In genomic region chr10:63024580-63024910, GRCm38 (mm10) we compare ENCODE assay signal across 8 mouse cellular contexts. TPM values are rescaled to one million over a fixed set of nuclear protein-coding genes. Genes with fewer than 3 reads are reported as not detected.
DNase-seq lines count a peak whose midpoint lies in the region; ATAC-seq and TF ChIP-seq lines count a peak whose summit lies in the region.

No protein-coding gene starts in this region.

- peak; percentile 82 for DNase-seq in embryo, embryonic 10 days (ENCODE audit: low spot score)
- DNase-seq in embryo, embryonic 9.5 days (ENCODE audit: extremely low spot score), result no peak
- DNase-seq in brain, adult 2 months (ENCODE audit: low read depth, low spot score), result peak; percentile 88
- DNase-seq in limb, embryonic 11.5 days (ENCODE audit: low spot score), result peak; percentile 74
- peak; percentile 75 for DNase-seq in midbrain, embryonic 10.5 days (ENCODE audit: low spot score)

- WGBS in forebrain, embryonic 13.5 days, result 0% methylated on average over 8 of the region's 8 CpGs
- WGBS in limb, embryonic 11.5 days, result under 1% methylated on average over 8 of the region's 8 CpGs
- WGBS in midbrain, embryonic 10.5 days, result under 1% methylated on average over 8 of the region's 8 CpGs
- under 1% methylated on average over 8 of the region's 8 CpGs for WGBS in small intestine, adult 2 months

- H3K4me1 ChIP-seq in forebrain, embryonic 13.5 days, result peaks cover 56% of the 10 kb centered on the region
- H3K4me1 ChIP-seq in limb, embryonic 11.5 days (ENCODE audit: control insufficient read depth, insufficient read depth, low read length), result peaks cover 12% of the 10 kb centered on the region
- H3K4me1 ChIP-seq in midbrain, embryonic 10.5 days, result peaks cover 67% of the 10 kb centered on the region
- H3K4me1 ChIP-seq in small intestine, adult 2 months (ENCODE audit: control insufficient read depth, insufficient read depth, insufficient read length, low read length), result peaks cover 3% of the 10 kb centered on the region; the same call in 1 of the 2 replicates

- H3K9me3 ChIP-seq in forebrain, embryonic 13.5 days (replicated peaks), result no peaks in the 10 kb centered on the region
- H3K9me3 ChIP-seq in limb, embryonic 11.5 days (ENCODE audit: control insufficient read depth, low read length), result no peaks in the 10 kb centered on the region
- no peaks in the 10 kb centered on the region for H3K9me3 ChIP-seq in midbrain, embryonic 10.5 days (replicated peaks)

- peak; percentile 47; the same call in 1 of the 2 replicates for TF ChIP-seq CTCF in small intestine, adult 2 months (IDR thresholded peaks at IDR 0.05; ENCODE audit: extremely low read depth, insufficient read length, insufficient replicate concordance, low read depth, low read length)

- H3K36me3 ChIP-seq in forebrain, embryonic 13.5 days (ENCODE audit: poor library complexity, severe bottlenecking), result no peaks in the 10 kb centered on the region
- H3K36me3 ChIP-seq in limb, embryonic 11.5 days (ENCODE audit: control insufficient read depth, insufficient read depth, low read length), result no peaks in the 10 kb centered on the region
- peaks cover under 1% of the 10 kb centered on the region; the same call in 1 of the 2 replicates for H3K36me3 ChIP-seq in midbrain, embryonic 10.5 days
- no peaks in the 10 kb centered on the region for H3K36me3 ChIP-seq in small intestine, adult 2 months (ENCODE audit: control insufficient read depth, insufficient read depth, low read length)

- H3K27me3 ChIP-seq in forebrain, embryonic 13.5 days, result no peaks in the 10 kb centered on the region
- H3K27me3 ChIP-seq in limb, embryonic 11.5 days (ENCODE audit: control insufficient read depth, insufficient read depth, low read length), result no peaks in the 10 kb centered on the region
- H3K27me3 ChIP-seq in midbrain, embryonic 10.5 days (ENCODE audit: low read depth, poor library complexity, severe bottlenecking), result no peaks in the 10 kb centered on the region
- no peaks in the 10 kb centered on the region for H3K27me3 ChIP-seq in small intestine, adult 2 months (ENCODE audit: control insufficient read depth, insufficient read depth, low read length)

- H3K9ac ChIP-seq in forebrain, embryonic 13.5 days, result peak overlapping the region; percentile 99
- H3K9ac ChIP-seq in limb, embryonic 11.5 days (ENCODE audit: low read length), result peak overlapping the region; percentile 99

- peak overlapping the region; percentile 100 for H3K27ac ChIP-seq in forebrain, embryonic 13.5 days
- H3K27ac ChIP-seq in limb, embryonic 11.5 days (replicated peaks; ENCODE audit: low read depth, low read length), result peak overlapping the region; percentile 99
- peak overlapping the region; percentile 100 for H3K27ac ChIP-seq in midbrain, embryonic 10.5 days (replicated peaks)
- peak overlapping the region; percentile 96 for H3K27ac ChIP-seq in small intestine, adult 2 months (ENCODE audit: insufficient read depth, low read depth, low read length)

- no peak for TF ChIP-seq POLR2A in small intestine, adult 2 months (IDR thresholded peaks at IDR 0.05; ENCODE audit: low read depth, low read length)

- peak; percentile 17 for ATAC-seq in forebrain, embryonic 13.5 days
- ATAC-seq in hematopoietic stem cell, adult 5-6 weeks (replicated peaks in 1 of 2; ENCODE audit: insufficient read depth in 1 of 2, low FRiP score in 2 of 2, low TSS enrichment in 1 of 2, low read depth in 1 of 2, poor library complexity in 2 of 2, severe bottlenecking in 2 of 2), result peak; percentile 23 to 38; a peak in 1 of 4 replicates
- peak; percentile 55; the same call in 1 of the 2 replicates for ATAC-seq in limb, embryonic 11.5 days (ENCODE audit: insufficient number of reproducible peaks, low FRiP score, low TSS enrichment, low read depth)

- H3K4me2 ChIP-seq in forebrain, embryonic 13.5 days, result peak overlapping the region; percentile 71
- H3K4me2 ChIP-seq in limb, embryonic 11.5 days (ENCODE audit: low read depth, severe bottlenecking), result peak overlapping the region; percentile 51

- peak overlapping the region; percentile 70 for H3K4me3 ChIP-seq in forebrain, embryonic 13.5 days
- H3K4me3 ChIP-seq in limb, embryonic 11.5 days (ENCODE audit: low read depth, low read length), result peak overlapping the region; percentile 95
- peak overlapping the region; percentile 97 for H3K4me3 ChIP-seq in midbrain, embryonic 10.5 days
- peak overlapping the region; percentile 94 for H3K4me3 ChIP-seq in small intestine, adult 2 months (ENCODE audit: low read depth, low read length)

RNA-seq across cellular contexts. Expression of gene Pbld2, which starts 0.4 kb away (rescaled TPM):
- 0.83 and 1.2 TPM in 2 replicates for polyA plus RNA-seq in forebrain, embryonic 13.5 days (2015; fragmentation: Nextera tagmentation; extraction: Ambion mirVana)
- total RNA-seq in hematopoietic stem cell, adult 5-6 weeks (2017), result 0.19 and 3.2 TPM in 2 replicates
- polyA plus RNA-seq in limb, embryonic 11.5 days (2014; fragmentation: Nextera tagmentation; extraction: Ambion mirVana), result 0.73 and 0.88 TPM in 2 replicates
- 0.89 and 1.1 TPM in 2 replicates for polyA plus RNA-seq in midbrain, embryonic 10.5 days (2016; fragmentation: Nextera tagmentation; extraction: Ambion mirVana)
- 21.8 and 34.1 TPM in 2 replicates for polyA plus RNA-seq in small intestine, adult 2 months (2012; rRNA removed)

RNA-seq across cellular contexts. Expression of gene Hnrnph3, which starts 0.5 kb away (rescaled TPM):
- 242 and 248 TPM in 2 replicates for polyA plus RNA-seq in forebrain, embryonic 13.5 days (2015; fragmentation: Nextera tagmentation; extraction: Ambion mirVana)
- 77.9 and 95.4 TPM in 2 replicates for total RNA-seq in hematopoietic stem cell, adult 5-6 weeks (2017)
- 116 and 141 TPM in 2 replicates for polyA plus RNA-seq in limb, embryonic 11.5 days (2014; fragmentation: Nextera tagmentation; extraction: Ambion mirVana)
- 215 and 228 TPM in 2 replicates for polyA plus RNA-seq in midbrain, embryonic 10.5 days (2016; fragmentation: Nextera tagmentation; extraction: Ambion mirVana)
- 2.7 and 9.4 TPM in 2 replicates for polyA plus RNA-seq in small intestine, adult 2 months (2012; rRNA removed)

RNA-seq across cellular contexts. Expression of gene Pbld1, which starts 35.4 kb away (rescaled TPM):
- polyA plus RNA-seq in forebrain, embryonic 13.5 days (2015; fragmentation: Nextera tagmentation; extraction: Ambion mirVana), result 1.7 and 1.8 TPM in 2 replicates
- 2.4 and 3.6 TPM in 2 replicates for total RNA-seq in hematopoietic stem cell, adult 5-6 weeks (2017)
- 1.7 and 2.1 TPM in 2 replicates for polyA plus RNA-seq in limb, embryonic 11.5 days (2014; fragmentation: Nextera tagmentation; extraction: Ambion mirVana)
- polyA plus RNA-seq in midbrain, embryonic 10.5 days (2016; fragmentation: Nextera tagmentation; extraction: Ambion mirVana), result 1.3 and 1.5 TPM in 2 replicates
- polyA plus RNA-seq in small intestine, adult 2 months (2012; rRNA removed), result 4.7 and 6.7 TPM in 2 replicates

RNA-seq across cellular contexts. Expression of gene Rufy2, which starts 44.5 kb away (rescaled TPM):
- polyA plus RNA-seq in forebrain, embryonic 13.5 days (2015; fragmentation: Nextera tagmentation; extraction: Ambion mirVana), result 45.2 and 47.3 TPM in 2 replicates
- 11.3 and 22.8 TPM in 2 replicates for total RNA-seq in hematopoietic stem cell, adult 5-6 weeks (2017)
- polyA plus RNA-seq in limb, embryonic 11.5 days (2014; fragmentation: Nextera tagmentation; extraction: Ambion mirVana), result 20.5 and 21.6 TPM in 2 replicates
- polyA plus RNA-seq in midbrain, embryonic 10.5 days (2016; fragmentation: Nextera tagmentation; extraction: Ambion mirVana), result 24.9 and 25.3 TPM in 2 replicates
- 1.1 TPM in 2 replicates for polyA plus RNA-seq in small intestine, adult 2 months (2012; rRNA removed)

Comparison
In these comparisons a context has a peak if more than half of its experiments do, and no peak if none do; other contexts are left out.
1. RNA of gene Pbld2, which starts 0.4 kb away (polyA plus RNA-seq): 21.8 to 34.1 TPM in small intestine, adult 2 months; 0.89 to 1.1 TPM in midbrain, embryonic 10.5 days, 0.83 to 1.2 TPM in forebrain, embryonic 13.5 days and 0.73 to 0.88 TPM in limb, embryonic 11.5 days; every median in the first group is over 10 times any median in the second.
2. RNA of gene Hnrnph3, which starts 0.5 kb away (polyA plus RNA-seq): 242 to 248 TPM in forebrain, embryonic 13.5 days, 215 to 228 TPM in midbrain, embryonic 10.5 days and 116 to 141 TPM in limb, embryonic 11.5 days; 2.7 to 9.4 TPM in small intestine, adult 2 months; every median in the first group is over 10 times any median in the second.
3. Peak in every context shown above with its lines, with median percentiles within 50 percentile points of each other: ATAC-seq, H3K27ac ChIP-seq and H3K4me3 ChIP-seq.